Mouse (Mus musculus) layer of hippocampus, postnatal 10 days (tissue): ENCODE measurements at regions not wholly inside any gene's neighbourhood (a gene's known extent, or its start where the extent isn't known, plus 50 kb on each side); places are given as distances from the start of the nearest gene placed in this dataset.

ENCODE experiments used
- DNase-seq, 2 experiments: peaks; one replicate each; pipeline ENCODE4 v3.0.0; 2021; ENCODE audit warnings: low spot score in 2 of 2

- no peak for DNase-seq
Observed at GRCm38 (mm10) chr9:74342176-74342575, 232.0 kb downstream of the Wdr72 start.

DNA sequence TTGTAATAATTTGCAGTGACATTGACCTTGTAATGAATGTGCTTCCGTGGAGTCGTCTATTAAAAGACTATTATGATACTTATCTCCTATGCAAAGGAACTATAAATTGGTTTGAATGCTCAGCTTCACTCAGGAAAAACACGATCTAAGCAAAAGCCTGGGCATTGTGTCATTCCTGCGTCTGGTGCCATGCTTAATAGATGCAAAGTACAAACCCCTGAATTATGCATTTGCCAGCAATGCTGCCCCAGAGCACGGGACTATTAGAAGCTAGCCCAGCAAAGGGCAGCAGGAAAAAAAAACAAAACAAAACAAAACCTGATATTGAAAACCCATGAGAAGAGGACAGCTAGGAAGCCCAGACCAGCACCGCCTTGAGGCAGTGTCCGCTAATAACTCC is 234.9 kb downstream of the Wdr72 start:
- DNase-seq: no peak

- DNase-seq: no peak
Observed at GRCm38 (mm10) chr9:74348776-74349175, 238.6 kb downstream of the Wdr72 start.

DNA sequence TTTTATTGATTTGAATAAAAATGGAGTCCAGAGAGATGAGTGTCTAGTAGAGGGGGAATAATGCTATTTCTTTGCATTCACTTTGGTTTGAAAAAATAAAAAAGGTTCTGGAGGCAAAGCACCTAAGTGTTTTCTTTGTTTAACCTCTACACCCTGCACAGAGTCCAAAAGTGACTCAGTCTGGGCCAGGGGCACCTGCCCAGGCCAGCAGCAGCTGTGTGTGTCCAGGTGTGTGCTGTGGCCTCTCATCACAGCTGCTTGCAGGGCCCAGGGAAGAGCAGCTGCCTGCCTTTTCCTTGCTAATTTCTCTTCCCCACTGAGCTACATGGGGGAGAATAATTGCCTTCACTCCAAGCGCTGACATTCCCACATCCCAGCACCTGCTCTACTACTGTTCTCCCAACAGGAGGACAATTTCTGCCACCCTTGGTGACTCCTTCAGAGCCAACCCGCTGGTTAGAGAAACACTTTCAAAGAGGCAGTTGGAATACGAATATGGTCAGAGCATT is 255.8 kb downstream of the Wdr72 start:
- DNase-seq: no peak

DNA sequence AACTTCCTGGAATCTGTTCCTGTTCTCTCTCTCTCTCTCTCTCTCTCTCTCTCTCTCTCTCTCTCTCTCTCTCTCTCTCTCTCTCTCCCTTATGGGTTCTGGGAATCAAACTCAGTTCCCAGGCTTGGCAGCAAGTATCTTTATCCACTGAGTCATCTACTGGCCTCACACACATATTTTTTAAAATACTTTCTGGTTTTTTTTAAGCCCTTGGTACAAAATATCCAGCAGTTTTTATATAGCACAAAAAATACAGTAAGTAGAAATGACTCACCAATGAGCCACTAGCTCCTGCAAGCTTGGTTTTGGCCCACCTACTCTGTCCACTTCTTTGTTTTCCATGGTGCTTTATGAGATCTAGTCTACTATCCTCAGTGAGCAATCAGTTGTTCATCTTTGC is 266.0 kb downstream of the Wdr72 start:
- DNase-seq: no peak

GRCm38 (mm10) chr9:74377204-74377603 is 267.0 kb downstream of the Wdr72 start:
- no peak for DNase-seq

DNA sequence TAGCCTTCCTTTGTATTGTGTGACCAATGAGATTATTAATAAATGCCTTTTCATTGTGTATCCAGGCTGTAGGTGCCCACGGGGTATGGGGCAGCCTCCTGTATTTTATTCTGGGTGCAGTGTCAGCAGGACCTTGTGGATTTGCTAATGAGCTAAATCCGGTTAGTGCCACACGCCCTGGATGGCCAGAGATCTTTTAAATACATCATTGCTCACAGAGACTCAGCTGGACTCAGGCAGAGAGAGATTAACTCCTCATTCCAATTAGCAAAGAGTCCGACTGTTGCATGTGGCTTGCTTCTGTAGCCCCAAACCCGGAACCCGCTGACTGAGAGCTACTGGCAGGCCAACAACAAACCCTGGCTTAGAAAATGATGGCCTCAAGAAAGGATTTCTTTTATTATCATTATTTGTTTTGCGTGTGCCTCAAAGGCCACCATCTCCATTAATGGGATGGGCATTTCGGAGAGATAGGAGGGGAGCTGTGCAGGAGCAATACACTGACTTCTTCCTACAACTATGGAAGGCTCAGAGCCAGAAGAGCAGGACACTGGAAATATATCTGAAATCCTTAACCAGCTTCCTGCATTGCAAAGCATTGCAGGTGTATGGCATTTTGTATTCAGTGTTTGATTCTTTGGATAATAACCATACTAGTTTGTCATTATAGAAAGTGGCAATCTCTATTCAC is 274.2 kb downstream of the Wdr72 start:
- DNase-seq: no peak

GRCm38 (mm10) chr9:74425594-74425993 is 315.4 kb downstream of the Wdr72 start:
- no peak for DNase-seq

DNA sequence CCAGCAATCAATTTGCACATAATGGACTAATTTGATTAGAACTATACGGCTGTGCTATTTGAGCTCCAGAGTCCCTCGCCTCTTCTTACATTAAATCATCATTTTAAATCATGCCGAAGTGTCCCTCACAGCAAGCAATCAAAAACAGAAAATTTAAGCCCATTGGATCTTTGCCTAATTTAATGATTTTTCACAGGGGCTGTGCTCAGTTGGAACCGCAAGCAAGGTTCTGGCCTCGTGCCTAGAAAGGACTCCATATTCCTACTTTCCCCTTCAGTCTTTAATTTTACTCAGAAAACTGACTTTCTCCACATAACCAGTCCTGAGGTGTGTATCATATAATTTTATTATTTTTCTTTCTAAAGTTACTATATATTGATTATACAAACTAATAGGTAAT is 339.8 kb downstream of the Wdr72 start:
- no peak for DNase-seq

- no peak for DNase-seq
Observed at GRCm38 (mm10) chr9:74461084-74461483, 350.9 kb downstream of the Wdr72 start.

GRCm38 (mm10) chr9:74476830-74477229 is 366.7 kb downstream of the Wdr72 start:
- no peak for DNase-seq

DNA sequence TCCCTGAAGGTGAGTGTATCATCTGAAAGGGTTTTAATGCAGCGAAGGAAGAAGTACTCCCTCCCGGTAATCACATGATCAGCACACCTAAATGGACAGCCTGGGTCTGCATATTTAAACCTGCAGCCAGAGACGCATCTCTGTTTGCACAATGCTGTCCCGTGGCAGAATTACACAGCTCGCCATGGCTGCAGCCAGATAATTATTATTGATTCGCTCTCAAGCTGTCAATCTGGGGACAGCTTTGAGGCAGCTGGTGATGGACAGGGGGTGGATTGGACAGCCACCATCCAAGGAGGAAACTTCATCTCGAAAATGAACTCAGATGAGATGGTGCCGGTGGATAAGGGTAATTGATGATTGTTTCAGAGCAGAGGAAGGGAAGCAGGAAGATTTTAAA is 369.1 kb downstream of the Wdr72 start:
- DNase-seq: no peak

- DNase-seq: no peak
Observed at GRCm38 (mm10) chr9:74513887-74514286, 347.8 kb upstream of the Onecut1 start.

DNA sequence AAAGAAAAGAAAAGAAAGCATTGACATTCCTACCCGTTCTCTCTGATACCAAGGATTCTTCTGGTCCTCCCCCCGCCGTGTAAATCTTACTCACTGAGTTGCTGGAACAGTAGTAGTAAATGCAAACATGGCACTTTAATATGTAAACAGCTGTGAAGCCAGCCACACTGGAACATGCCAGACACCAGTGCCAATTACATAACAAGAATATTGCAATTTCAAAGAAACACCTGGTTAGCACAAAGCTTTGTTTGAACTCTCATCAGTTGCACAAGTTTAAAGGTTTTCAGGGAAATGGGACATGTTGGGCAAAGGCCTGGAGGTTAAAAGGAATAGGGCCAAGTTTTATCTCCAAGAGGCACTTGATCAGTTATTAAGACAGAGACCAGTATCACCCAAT is 333.2 kb upstream of the Onecut1 start:
- DNase-seq: no peak

DNA sequence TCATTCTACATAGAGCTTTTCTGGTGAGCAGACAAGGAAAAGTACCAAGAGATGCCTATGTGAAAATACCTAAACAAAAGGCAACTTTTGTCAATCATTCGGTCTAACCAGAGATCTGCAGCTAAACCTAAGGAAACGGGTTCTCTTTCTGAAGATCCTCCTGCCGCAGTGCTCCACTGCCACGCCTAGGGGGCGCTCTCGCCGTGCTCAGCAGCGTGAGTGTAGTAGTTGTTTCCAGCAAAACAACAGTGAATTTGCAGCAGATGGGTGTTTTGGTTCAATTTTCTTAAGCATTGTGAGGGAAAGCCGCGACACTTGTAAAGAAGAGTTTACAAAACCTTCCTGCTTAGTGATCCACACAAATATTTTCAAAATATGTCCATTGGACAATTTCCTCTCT is 331.4 kb upstream of the Onecut1 start:
- peak; percentile 82 to 87 for DNase-seq

GRCm38 (mm10) chr9:74530748-74531147 is 331.0 kb upstream of the Onecut1 start:
- DNase-seq: peak; percentile 9 to 24

DNA sequence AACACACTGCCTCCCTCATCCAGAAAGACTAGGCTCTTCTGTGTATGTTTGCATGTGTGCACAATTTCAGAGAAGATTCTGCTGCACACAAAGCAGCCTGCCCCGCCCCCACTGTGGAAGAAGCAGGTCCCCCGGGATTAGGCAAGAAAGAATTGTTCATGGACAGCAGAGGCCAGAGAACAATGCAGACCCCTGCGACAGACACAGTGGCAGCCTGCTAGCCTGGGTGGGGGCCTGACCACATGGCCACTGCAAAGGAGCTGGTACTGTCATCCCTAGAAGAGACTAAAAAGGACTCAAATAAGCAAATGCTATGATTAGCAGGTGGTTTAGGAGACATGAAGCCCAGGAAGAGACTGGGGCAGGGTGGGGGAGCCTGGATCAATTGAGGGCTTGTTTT is 329.7 kb upstream of the Onecut1 start:
- DNase-seq: no peak

DNA sequence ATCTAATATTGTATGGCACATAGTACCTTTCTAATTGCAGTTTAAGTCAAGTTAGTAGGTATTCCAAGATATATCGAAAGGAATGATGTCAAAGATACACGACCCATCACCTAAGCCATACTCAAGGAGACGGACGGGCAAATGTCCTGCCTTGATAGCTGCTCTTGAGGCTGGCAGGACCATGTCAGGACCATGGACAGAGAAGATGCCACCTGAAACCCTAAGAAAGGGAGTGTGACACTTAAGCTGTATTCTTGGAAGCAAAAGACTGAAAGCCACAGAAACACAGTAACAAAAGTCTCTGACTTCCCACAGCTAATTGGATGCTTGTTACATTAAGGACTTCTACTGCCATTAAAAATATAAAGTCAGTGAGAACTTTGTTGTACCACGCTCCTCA is 326.7 kb upstream of the Onecut1 start:
- no peak for DNase-seq

- DNase-seq: peak in 1 of 2 experiments; percentile 12
Observed at GRCm38 (mm10) chr9:74556116-74556515, 305.6 kb upstream of the Onecut1 start.

DNA sequence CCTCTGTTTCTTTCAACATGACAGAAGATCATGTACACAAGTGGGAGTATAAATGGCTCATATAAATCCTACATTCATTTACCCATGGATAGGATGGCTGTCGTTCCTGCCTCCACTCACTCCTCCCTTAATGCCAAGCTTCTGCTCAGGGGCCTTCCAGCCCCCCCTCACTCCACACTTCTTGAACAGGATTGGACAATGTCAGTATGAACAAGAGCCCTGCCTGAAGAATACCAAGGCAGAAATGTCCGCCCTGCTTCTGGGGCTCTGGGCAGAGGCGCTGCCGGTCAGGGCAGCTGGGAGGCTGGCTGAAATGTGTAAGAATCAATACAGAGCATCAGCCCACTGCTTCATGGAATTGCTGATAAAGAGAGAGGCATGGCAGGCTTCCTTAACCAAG is 269.0 kb upstream of the Onecut1 start:
- peak in 1 of 2 experiments; percentile 3 for DNase-seq

DNA sequence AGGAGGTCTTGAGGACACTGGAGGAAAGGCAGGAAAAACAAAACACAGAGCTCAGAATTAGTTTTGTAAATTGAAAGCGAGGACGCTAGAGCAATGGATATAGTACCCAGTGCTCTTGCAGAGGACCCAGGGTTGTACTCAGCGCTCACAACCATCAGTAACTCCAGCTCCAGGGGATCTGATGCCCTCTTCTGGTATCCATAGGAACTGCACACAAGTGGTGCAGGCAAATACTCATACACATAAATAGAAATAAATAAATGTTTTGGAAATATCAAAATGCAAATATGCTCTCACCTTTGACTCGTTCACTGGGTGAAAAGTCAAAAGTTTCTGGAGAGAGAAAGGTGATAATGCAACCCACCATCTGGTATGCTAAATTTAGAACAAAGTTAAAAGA is 267.8 kb upstream of the Onecut1 start:
- DNase-seq: no peak

GRCm38 (mm10) chr9:74604415-74604814 is 257.3 kb upstream of the Onecut1 start:
- DNase-seq: no peak

GRCm38 (mm10) chr9:74621957-74622356 is 239.8 kb upstream of the Onecut1 start:
- no peak for DNase-seq
